Mouse (Mus musculus) forebrain, embryonic 14.5 days (tissue): ENCODE data around the gene Fam205c. TPM values are rescaled to one million over a fixed set of nuclear protein-coding genes. Genes with fewer than 3 reads are reported as not detected.
"Not testable (repeated sequence)": the region's sequence is repeated elsewhere in the genome, so short reads cannot be mapped to it uniquely, and the experiment has no call there.

ENCODE experiments used
- ATAC-seq: fragments of 200-750 bp; cut with Nextera tagmentation; 2 replicates; pipeline ENCODE4 v1.8.0; 2017; ENCODE audit warnings: mild to moderate bottlenecking, moderate library complexity
- DNase-seq: peaks from one replicate; pipeline ENCODE4 v3.0.0-alpha.2; 2015; ENCODE audit warnings: low spot score
- H3K27ac ChIP-seq: fragments of 300-500 bp; sonication (generic); 2 replicates; pipeline ENCODE4 v1.5.1; 2014; ENCODE audit warnings: low read depth, mild to moderate bottlenecking, control low read depth, low read length, moderate library complexity
- H3K27me3 ChIP-seq: fragments of 300-500 bp; sonication (generic); replicated peaks from 2 replicates; pipeline ENCODE4 v1.6.1; 2014; ENCODE audit warnings: low read length, control low read depth, mixed read lengths; ENCODE audit not compliant: control insufficient read depth, insufficient read depth
- H3K36me3 ChIP-seq: fragments of 300-500 bp; sonication (generic); 2 replicates; pipeline ENCODE4 v1.6.1; 2014; ENCODE audit warnings: low read length, control low read depth; ENCODE audit not compliant: control insufficient read depth, insufficient read depth
- H3K4me1 ChIP-seq: fragments of 300-500 bp; sonication (generic); 2 replicates; pipeline ENCODE4 v1.6.1; 2014; ENCODE audit warnings: antibody characterized with exemption, low read length, control low read depth; ENCODE audit not compliant: control insufficient read depth, insufficient read depth
- H3K4me2 ChIP-seq: fragments of 300-500 bp; sonication (generic); 2 replicates; pipeline ENCODE4 v1.6.1; 2014; ENCODE audit warnings: mild to moderate bottlenecking, control low read depth, low read length
- H3K4me3 ChIP-seq: fragments of 300-500 bp; sonication (generic); 2 replicates; pipeline ENCODE4 v1.5.1; 2014; ENCODE audit warnings: low read depth, low read length, control low read depth
- H3K9ac ChIP-seq: fragments of 300-500 bp; sonication (generic); 2 replicates; pipeline ENCODE4 v1.6.1; 2014; ENCODE audit warnings: mild to moderate bottlenecking, low read length, control low read depth, moderate library complexity
- H3K9me3 ChIP-seq: fragments of 300-500 bp; sonication (generic); replicated peaks from 2 replicates; pipeline ENCODE4 v1.6.1; 2016; ENCODE audit warnings: low read length, control low read depth, mixed read lengths; ENCODE audit not compliant: control insufficient read depth
- WGBS: fragments of 180-500 bp; shearing (Covaris S2); extraction: QIAGEN DNeasy Blood & Tissue Kit; methylation state at CpG from one replicate; pipeline ENCODE4 v1.1.7; 2014; 5-methylcytosine and 5-hydroxymethylcytosine counted together
- polyA plus RNA-seq: library from polyadenylated mRNA; unstranded; fragments of >200 nt; fragmentation: Nextera tagmentation; extraction: Ambion mirVana; gene quantifications from 2 replicates; pipeline ENCODE4 v1.2.1, GENCODE M21; 2014

The Fam205c gene
- polyA plus RNA-seq, 1 experiment from 2014 or later = 0.98 TPM

GRCm38 (mm10) chr4:42870748-42871147 lies 3.3 kb downstream of the Fam205c start:
- 83% methylated on average over 5 of the region's 5 CpGs for WGBS
- H3K9me3 ChIP-seq = no peaks in the 10 kb centered on the region
- no peak overlapping the region for H3K4me2 ChIP-seq
- no peak overlapping the region for H3K4me3 ChIP-seq
- no peaks in the 10 kb centered on the region for H3K27me3 ChIP-seq
- H3K9ac ChIP-seq = no peak overlapping the region
- no peak for ATAC-seq
- H3K27ac ChIP-seq = no peak overlapping the region
- no peaks in the 10 kb centered on the region for H3K36me3 ChIP-seq
- no peak for DNase-seq
- no peaks in the 10 kb centered on the region for H3K4me1 ChIP-seq

- no peaks in the 10 kb centered on the region for H3K27me3 ChIP-seq
- no peak for ATAC-seq
- no peaks in the 10 kb centered on the region for H3K9me3 ChIP-seq
- H3K36me3 ChIP-seq = no peaks in the 10 kb centered on the region
- no peak overlapping the region for H3K9ac ChIP-seq
- H3K4me2 ChIP-seq = no peak overlapping the region
- H3K4me1 ChIP-seq = no peaks in the 10 kb centered on the region
- 90% methylated on average over 5 of the region's 5 CpGs for WGBS
- H3K4me3 ChIP-seq = no peak overlapping the region
- no peak overlapping the region for H3K27ac ChIP-seq
- DNase-seq = no peak
Measured at GRCm38 (mm10) chr4:42868193-42868592, 5.8 kb downstream of the Fam205c start.

- Histone ChIP-seq H3K4me1 (no peaks in the 10 kb centered on the region), H3K27me3 (no peaks in the 10 kb centered on the region), H3K9me3 (no peaks in the 10 kb centered on the region), H3K4me2 (no peak overlapping the region), H3K27ac (no peak overlapping the region), H3K4me3 (no peak overlapping the region), H3K9ac (no peak overlapping the region), H3K36me3 (no peaks in the 10 kb centered on the region)
- DNase-seq (no peak), ATAC-seq (no peak)
- 75% methylated on average over 3 of the region's 3 CpGs for WGBS
Measured at GRCm38 (mm10) chr4:42867390-42867789, 6.6 kb downstream of the Fam205c start.

GRCm38 (mm10) chr4:42863487-42863886 lies 10.5 kb downstream of the Fam205c start:
- 84% methylated on average over 5 of the region's 5 CpGs for WGBS
- H3K4me1 ChIP-seq, ATAC-seq, H3K4me2 ChIP-seq, H3K36me3 ChIP-seq, H3K4me3 ChIP-seq, DNase-seq, H3K27ac ChIP-seq, H3K9ac ChIP-seq, H3K27me3 ChIP-seq, H3K9me3 ChIP-seq: not testable (repeated sequence)

- not testable (repeated sequence) for H3K9me3 ChIP-seq, H3K4me3 ChIP-seq, H3K4me2 ChIP-seq, H3K36me3 ChIP-seq, H3K27ac ChIP-seq, ATAC-seq, DNase-seq, H3K27me3 ChIP-seq, H3K4me1 ChIP-seq, H3K9ac ChIP-seq
- 84% methylated on average over 9 of the region's 9 CpGs for WGBS
Measured at GRCm38 (mm10) chr4:42860483-42860882, 13.6 kb downstream of the Fam205c start.

- not testable (repeated sequence) for H3K4me1 ChIP-seq, H3K27me3 ChIP-seq, H3K36me3 ChIP-seq, ATAC-seq, DNase-seq, H3K27ac ChIP-seq, H3K9me3 ChIP-seq, H3K4me2 ChIP-seq, H3K4me3 ChIP-seq, H3K9ac ChIP-seq
- 73% methylated on average over 1 of the region's 1 CpGs for WGBS
Measured at GRCm38 (mm10) chr4:42856671-42857070, 17.4 kb downstream of the Fam205c start, which contains the start of gene Gm12394. TSS of gene Gm12394 (minus strand) at chr4:42856771.

- not testable (repeated sequence) for H3K4me1 ChIP-seq, ATAC-seq, H3K27me3 ChIP-seq, H3K4me2 ChIP-seq, H3K27ac ChIP-seq, H3K36me3 ChIP-seq, H3K9ac ChIP-seq, H3K9me3 ChIP-seq, H3K4me3 ChIP-seq, DNase-seq
- 100% methylated on average over 1 of the region's 1 CpGs for WGBS
Measured at GRCm38 (mm10) chr4:42853788-42854187, 20.2 kb downstream of the Fam205c start, which contains the start of gene Fam205a1. TSS of gene Fam205a1 (minus strand) at chr4:42853888.

Other genes starting within 250 kb of the Fam205c start
- not detected in 2 replicates for gene Gm2564, start 244.5 kb downstream of the Fam205c start, polyA plus RNA-seq
- gene Ccl27b, start 219.0 kb downstream of the Fam205c start, polyA plus RNA-seq = not detected in 2 replicates
- gene Il11ra2, start 212.3 kb downstream of the Fam205c start, polyA plus RNA-seq = not detected in 2 replicates
- 0.51 and 0.52 TPM in 2 replicates for gene 4930578G10Rik, start 138.7 kb downstream of the Fam205c start, polyA plus RNA-seq
- gene Ccl19, start 117.7 kb downstream of the Fam205c start, polyA plus RNA-seq = not detected in 2 replicates
- 0.55 and 0.80 TPM in 2 replicates for gene Ccl21a, start 100.2 kb downstream of the Fam205c start, polyA plus RNA-seq
- gene Fam205a1, start 20.3 kb downstream of the Fam205c start, polyA plus RNA-seq = not detected in 2 replicates
- gene Gm12394, start 17.5 kb downstream of the Fam205c start, polyA plus RNA-seq = 0.10 and 0.41 TPM in 2 replicates
- gene Phf24, start 42.4 kb upstream of the Fam205c start, polyA plus RNA-seq = 11.8 and 17.2 TPM in 2 replicates
- gene Dnajb5, start 75.6 kb upstream of the Fam205c start, polyA plus RNA-seq = 52.1 and 61.1 TPM in 2 replicates
- gene 1700022I11Rik, start 95.4 kb upstream of the Fam205c start, polyA plus RNA-seq = 0.47 and 0.53 TPM in 2 replicates
- 446 and 480 TPM in 2 replicates for gene Vcp, start 126.3 kb upstream of the Fam205c start, polyA plus RNA-seq
- 17.3 and 26.1 TPM in 2 replicates for gene Fancg, start 136.3 kb upstream of the Fam205c start, polyA plus RNA-seq
- 18.1 and 18.2 TPM in 2 replicates for gene Pigo, start 151.6 kb upstream of the Fam205c start, polyA plus RNA-seq
- 302 and 334 TPM in 2 replicates for gene Stoml2, start 157.5 kb upstream of the Fam205c start, polyA plus RNA-seq
- gene Fam214b, start 172.0 kb upstream of the Fam205c start, polyA plus RNA-seq = 19.3 and 26.7 TPM in 2 replicates
- gene Unc13b, start 184.7 kb upstream of the Fam205c start, polyA plus RNA-seq = 8.1 and 12.3 TPM in 2 replicates